Mouse (Mus musculus) neural tube, embryonic 13.5 days (tissue): Measurements from ENCODE around the gene Gprc5c. TPM values are rescaled to one million over a fixed set of nuclear protein-coding genes. Genes with fewer than 3 reads are reported as not detected.
"Not testable (repeated sequence)": the region's sequence is repeated elsewhere in the genome, so short reads cannot be mapped to it uniquely, and the experiment has no call there.

Experiments
- ATAC-seq: fragments of 200-750 bp; cut with Nextera tagmentation; 2 replicates; pipeline ENCODE4 v1.8.0; 2017; ENCODE audit warnings: low read depth, mild to moderate bottlenecking, moderate TSS enrichment, moderate library complexity
- H3K27ac ChIP-seq: fragments of 300-500 bp; sonication (generic); replicated peaks from 2 replicates; pipeline ENCODE4 v1.5.1; 2015; ENCODE audit warnings: moderate library complexity, mild to moderate bottlenecking, inconsistent platforms
- H3K27me3 ChIP-seq: fragments of 300-500 bp; sonication (generic); 2 replicates; pipeline ENCODE4 v1.6.1; 2015; ENCODE audit warnings: mild to moderate bottlenecking, inconsistent platforms
- H3K36me3 ChIP-seq: fragments of 300-500 bp; sonication (generic); 2 replicates; pipeline ENCODE4 v1.6.1; 2015; ENCODE audit warnings: mild to moderate bottlenecking, inconsistent platforms
- H3K4me1 ChIP-seq: fragments of 300-500 bp; sonication (generic); replicated peaks from 2 replicates; pipeline ENCODE4 v1.6.1; 2015; ENCODE audit warnings: inconsistent platforms
- H3K4me2 ChIP-seq: fragments of 300-500 bp; sonication (generic); 2 replicates; pipeline ENCODE4 v1.6.1; 2015; ENCODE audit warnings: inconsistent platforms, mild to moderate bottlenecking, moderate library complexity
- H3K4me3 ChIP-seq: fragments of 300-500 bp; sonication (generic); 2 replicates; pipeline ENCODE4 v1.5.1; 2015; ENCODE audit warnings: mild to moderate bottlenecking, inconsistent platforms
- H3K9ac ChIP-seq: fragments of 300-500 bp; sonication (generic); 2 replicates; pipeline ENCODE4 v1.6.1; 2015; ENCODE audit warnings: moderate library complexity, mild to moderate bottlenecking, inconsistent platforms
- H3K9me3 ChIP-seq: fragments of 300-500 bp; sonication (generic); 2 replicates; pipeline ENCODE4 v1.6.1; 2016; ENCODE audit warnings: inconsistent platforms
- WGBS: fragments of 180-500 bp; shearing (Covaris S2); methylation state at CpG from one replicate; pipeline ENCODE4 v1.1.7; 2015; 5-methylcytosine and 5-hydroxymethylcytosine counted together
- polyA plus RNA-seq: library from polyadenylated mRNA; unstranded; fragments of >200 nt; fragmentation: Nextera tagmentation; extraction: Ambion mirVana; gene quantifications from 2 replicates; pipeline ENCODE4 v1.2.1, GENCODE M21; 2015

Gene Gprc5c
- polyA plus RNA-seq, 1 experiment from 2014 or later, result 14.2 TPM

GRCm38 (mm10) chr11:114896085-114896484 is 45.1 kb downstream of the Gprc5c start:
- no peaks in the 10 kb centered on the region for H3K9me3 ChIP-seq
- ATAC-seq, result no peak
- H3K27me3 ChIP-seq, result no peaks in the 10 kb centered on the region; the same call in 1 of the 2 replicates
- no peak overlapping the region for H3K4me2 ChIP-seq
- no peak overlapping the region for H3K9ac ChIP-seq
- H3K4me1 ChIP-seq, result no peaks in the 10 kb centered on the region
- H3K4me3 ChIP-seq, result no peak overlapping the region
- WGBS, result 91% methylated on average over 3 of the region's 3 CpGs
- H3K27ac ChIP-seq, result no peak overlapping the region
- H3K36me3 ChIP-seq, result no peaks in the 10 kb centered on the region

- Histone ChIP-seq H3K4me3 (no peak overlapping the region), H3K4me2 (no peak overlapping the region), H3K27me3 (no peaks in the 10 kb centered on the region; the same call in 1 of the 2 replicates), H3K4me1 (no peaks in the 10 kb centered on the region), H3K9me3 (no peaks in the 10 kb centered on the region), H3K27ac (no peak overlapping the region), H3K36me3 (no peaks in the 10 kb centered on the region), H3K9ac (no peak overlapping the region)
- no peak for ATAC-seq
- WGBS, result 41% methylated on average over 1 of the region's 1 CpGs
These were observed 47.1 kb downstream of the Gprc5c start for GRCm38 (mm10) chr11:114898026-114898425.

- H3K4me1 ChIP-seq, result 0 out of 2 replicates have a peak, but pooled peaks cover 3% of the 10 kb centered on the region
- WGBS, result 96% methylated on average over 4 of the region's 4 CpGs
These were observed 52.3 kb downstream of the Gprc5c start for GRCm38 (mm10) chr11:114903224-114903623.

GRCm38 (mm10) chr11:114907567-114907966 is 56.6 kb downstream of the Gprc5c start:
- no peak overlapping the region for H3K4me2 ChIP-seq
- no peak overlapping the region for H3K27ac ChIP-seq
- 0 out of 2 replicates have a peak, but pooled peaks cover 4% of the 10 kb centered on the region for H3K4me1 ChIP-seq
- peaks cover 4% of the 10 kb centered on the region; the same call in 1 of the 2 replicates for H3K27me3 ChIP-seq
- no peak for ATAC-seq
- H3K9me3 ChIP-seq, result no peaks in the 10 kb centered on the region
- WGBS, result 88% methylated on average over 4 of the region's 4 CpGs
- no peaks in the 10 kb centered on the region for H3K36me3 ChIP-seq
- no peak overlapping the region for H3K4me3 ChIP-seq
- no peak overlapping the region for H3K9ac ChIP-seq

More at GRCm38 (mm10) chr11:114903224-114903623, 52.3 kb downstream of the Gprc5c start:
- H3K4me2 ChIP-seq, result no peak overlapping the region
- H3K9ac ChIP-seq, result no peak overlapping the region
- peaks cover 4% of the 10 kb centered on the region for H3K27me3 ChIP-seq
- H3K9me3 ChIP-seq, result no peaks in the 10 kb centered on the region
- ATAC-seq, result no peak
- no peak overlapping the region for H3K4me3 ChIP-seq
- no peaks in the 10 kb centered on the region for H3K36me3 ChIP-seq
- H3K27ac ChIP-seq, result no peak overlapping the region

GRCm38 (mm10) chr11:114908086-114908485 is 57.1 kb downstream of the Gprc5c start:
- Histone ChIP-seq H3K9ac (no peak overlapping the region), H3K4me3 (no peak overlapping the region), H3K4me1 (0 out of 2 replicates have a peak, but pooled peaks cover 4% of the 10 kb centered on the region), H3K4me2 (no peak overlapping the region), H3K27me3 (peaks cover 5% of the 10 kb centered on the region; the same call in 1 of the 2 replicates), H3K27ac (no peak overlapping the region), H3K9me3 (no peaks in the 10 kb centered on the region), H3K36me3 (no peaks in the 10 kb centered on the region)
- ATAC-seq, result no peak
- 51% methylated on average over 4 of the region's 4 CpGs for WGBS

GRCm38 (mm10) chr11:114909538-114909937 is 58.6 kb downstream of the Gprc5c start:
- not testable (repeated sequence) for H3K9ac ChIP-seq, H3K4me2 ChIP-seq, H3K36me3 ChIP-seq, H3K9me3 ChIP-seq, H3K4me1 ChIP-seq, H3K27ac ChIP-seq, H3K4me3 ChIP-seq, ATAC-seq
- H3K27me3 ChIP-seq, result peaks cover 14% of the 10 kb centered on the region
- WGBS, result 43% methylated on average over 3 of the region's 3 CpGs

- no peak overlapping the region for H3K4me3 ChIP-seq
- ATAC-seq, result 0 out of 2 replicates have a peak, but pooled peaks have one; percentile 50
- no peak overlapping the region for H3K27ac ChIP-seq
- H3K27me3 ChIP-seq, result peaks cover 11% of the 10 kb centered on the region
- H3K4me2 ChIP-seq, result no peak overlapping the region
- H3K9me3 ChIP-seq, result no peaks in the 10 kb centered on the region
- WGBS, result 19% methylated on average over 9 of the region's 9 CpGs
- no peaks in the 10 kb centered on the region for H3K36me3 ChIP-seq
- no peak overlapping the region for H3K9ac ChIP-seq
- H3K4me1 ChIP-seq, result 0 out of 2 replicates have a peak, but pooled peaks cover 4% of the 10 kb centered on the region
These were observed 61.9 kb downstream of the Gprc5c start for GRCm38 (mm10) chr11:114912847-114913246.

GRCm38 (mm10) chr11:114914978-114915377 is 64.0 kb downstream of the Gprc5c start:
- H3K9ac ChIP-seq, result no peak overlapping the region
- no peak overlapping the region for H3K27ac ChIP-seq
- no peaks in the 10 kb centered on the region for H3K9me3 ChIP-seq
- H3K36me3 ChIP-seq, result no peaks in the 10 kb centered on the region
- ATAC-seq, result no peak
- H3K27me3 ChIP-seq, result peaks cover 11% of the 10 kb centered on the region
- 63% methylated on average over 7 of the region's 7 CpGs for WGBS
- no peak overlapping the region for H3K4me3 ChIP-seq
- H3K4me2 ChIP-seq, result no peak overlapping the region
- H3K4me1 ChIP-seq, result no peaks in the 10 kb centered on the region

- H3K4me1 ChIP-seq, result no peaks in the 10 kb centered on the region
- H3K9ac ChIP-seq, result no peak overlapping the region
- H3K36me3 ChIP-seq, result no peaks in the 10 kb centered on the region
- ATAC-seq, result no peak
- 81% methylated on average over 6 of the region's 6 CpGs for WGBS
- H3K27me3 ChIP-seq, result peaks cover 11% of the 10 kb centered on the region
- H3K9me3 ChIP-seq, result no peaks in the 10 kb centered on the region
- no peak overlapping the region for H3K4me2 ChIP-seq
- no peak overlapping the region for H3K27ac ChIP-seq
- H3K4me3 ChIP-seq, result no peak overlapping the region
These were observed 66.2 kb downstream of the Gprc5c start for GRCm38 (mm10) chr11:114917120-114917519.

Other genes starting within 250 kb of the Gprc5c start
- 821 and 850 TPM in 2 replicates for gene Rpl38, start 182.6 kb upstream of the Gprc5c start, polyA plus RNA-seq
- 38.8 and 39.1 TPM in 2 replicates for gene Ttyh2, start 175.7 kb upstream of the Gprc5c start, polyA plus RNA-seq
- gene Dnaic2, start 123.7 kb upstream of the Gprc5c start, polyA plus RNA-seq, result 2.9 TPM in 2 replicates
- 1.3 and 1.6 TPM in 2 replicates for gene Kif19a, start 85.8 kb upstream of the Gprc5c start, polyA plus RNA-seq
- 19.4 and 22.7 TPM in 2 replicates for gene Btbd17, start 55.2 kb upstream of the Gprc5c start, polyA plus RNA-seq
- not detected in 2 replicates for gene Gpr142, start 52.2 kb upstream of the Gprc5c start, polyA plus RNA-seq
- gene Cd300a, start 38.9 kb downstream of the Gprc5c start, polyA plus RNA-seq, result 1.2 and 2.8 TPM in 2 replicates
- 0.14 and 0.15 TPM in 2 replicates for gene Cd300lb, start 83.2 kb downstream of the Gprc5c start, polyA plus RNA-seq
- not detected in 2 replicates for gene Cd300c, start 118.0 kb downstream of the Gprc5c start, polyA plus RNA-seq
- gene Cd300ld, start 138.8 kb downstream of the Gprc5c start, polyA plus RNA-seq, result 0.22 TPM in 1 of 2 replicates, not detected in the other
- 1.5 and 1.9 TPM in 2 replicates for gene Cd300c2, start 150.7 kb downstream of the Gprc5c start, polyA plus RNA-seq
- gene Cd300ld2, start 165.0 kb downstream of the Gprc5c start, polyA plus RNA-seq, result not detected in 2 replicates
- not detected in 2 replicates for gene Cd300ld4, start 175.9 kb downstream of the Gprc5c start, polyA plus RNA-seq
- not detected in 2 replicates for gene Cd300ld5, start 186.6 kb downstream of the Gprc5c start, polyA plus RNA-seq
- gene Cd300ld3, start 197.3 kb downstream of the Gprc5c start, polyA plus RNA-seq, result not detected in 2 replicates
- not detected in 2 replicates for gene Cd300e, start 211.0 kb downstream of the Gprc5c start, polyA plus RNA-seq
- 0.69 and 1.1 TPM in 2 replicates for gene Rab37, start 240.3 kb downstream of the Gprc5c start, polyA plus RNA-seq